Mouse (Mus musculus) small intestine, adult 2 months (tissue): ENCODE measurements around the gene Fyn.

Source experiments
- CTCF ChIP-seq: fragments of 200-500 bp; IDR thresholded peaks from 2 replicates; pipeline ENCODE4 v1.5.1; 2012; ENCODE audit warnings: low read depth, mild to moderate bottlenecking, control low read depth, inconsistent platforms, low read length, moderate library complexity, mixed read lengths; ENCODE audit not compliant: insufficient replicate concordance, insufficient read length; ENCODE audit errors: extremely low read depth
- POLR2A ChIP-seq: fragments of 200-500 bp; IDR thresholded peaks from 2 replicates; pipeline ENCODE4 v1.6.1; 2012; ENCODE audit warnings: low read depth, mild to moderate bottlenecking, control low read depth, inconsistent platforms, low read length, moderate library complexity

DNA sequence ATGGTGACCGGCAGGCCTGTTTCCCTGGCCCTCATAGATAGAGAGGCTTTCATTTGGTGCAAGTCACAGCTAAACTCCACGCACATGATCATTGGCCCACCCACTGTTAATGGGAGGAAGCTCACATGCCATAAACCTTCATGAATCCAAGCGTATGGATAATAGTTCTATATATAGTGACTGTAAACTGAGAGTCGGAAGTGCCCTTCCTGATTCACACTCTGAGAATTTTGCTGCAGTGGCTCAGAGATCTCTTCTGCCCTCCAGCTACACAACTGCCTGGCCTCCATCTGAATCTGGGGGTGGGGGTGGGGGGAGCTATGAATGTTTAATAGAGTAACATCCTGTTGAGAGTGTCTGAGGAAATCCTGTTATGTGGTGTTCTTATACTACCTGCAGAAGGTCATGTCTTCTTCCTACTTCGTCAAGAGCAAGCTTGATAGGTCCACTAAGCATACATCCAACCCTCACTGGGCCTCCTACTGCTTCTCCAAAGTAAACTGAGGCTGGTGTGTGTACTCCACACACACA is 153.3 kb downstream of the Fyn start:
- TF ChIP-seq CTCF = no peak
- no peak for TF ChIP-seq POLR2A
